Mouse (Mus musculus) hindbrain, embryonic 15.5 days (tissue): ENCODE measurements around the gene Arhgdib. TPM values are rescaled to one million over a fixed set of nuclear protein-coding genes. Genes with fewer than 3 reads are reported as not detected.
"Not testable (repeated sequence)": the region's sequence is repeated elsewhere in the genome, so short reads cannot be mapped to it uniquely, and the experiment has no call there.

Source experiments
- ATAC-seq: fragments of 200-750 bp; cut with Nextera tagmentation; 2 replicates; pipeline ENCODE4 v1.8.0; 2017; ENCODE audit warnings: low read depth, moderate number of reproducible peaks, moderate TSS enrichment; ENCODE audit not compliant: low FRiP score
- H3K27ac ChIP-seq: fragments of 300-500 bp; sonication (generic); replicated peaks from 2 replicates; pipeline ENCODE4 v1.5.1; 2015; ENCODE audit warnings: mild to moderate bottlenecking, inconsistent platforms
- H3K27me3 ChIP-seq: fragments of 300-500 bp; sonication (generic); 2 replicates; pipeline ENCODE4 v1.6.1; 2015; ENCODE audit warnings: control low read depth, inconsistent platforms
- H3K36me3 ChIP-seq: fragments of 300-500 bp; sonication (generic); 2 replicates; pipeline ENCODE4 v1.6.1; 2015; ENCODE audit warnings: control low read depth, inconsistent platforms
- H3K4me1 ChIP-seq: fragments of 300-500 bp; sonication (generic); replicated peaks from 2 replicates; pipeline ENCODE4 v1.6.1; 2015; ENCODE audit warnings: control low read depth, inconsistent platforms
- H3K4me2 ChIP-seq: fragments of 300-500 bp; sonication (generic); 2 replicates; pipeline ENCODE4 v1.6.1; 2015; ENCODE audit warnings: moderate library complexity, mild to moderate bottlenecking, inconsistent platforms
- H3K4me3 ChIP-seq: fragments of 300-500 bp; sonication (generic); 2 replicates; pipeline ENCODE4 v1.5.1; 2015; ENCODE audit warnings: mild to moderate bottlenecking, inconsistent platforms
- H3K9ac ChIP-seq: fragments of 300-500 bp; sonication (generic); 2 replicates; pipeline ENCODE4 v1.6.1; 2015; ENCODE audit warnings: inconsistent platforms
- H3K9me3 ChIP-seq: fragments of 300-500 bp; sonication (generic); 2 replicates; pipeline ENCODE4 v1.6.1; 2016; ENCODE audit warnings: control low read depth, inconsistent platforms
- WGBS: fragments of 180-500 bp; shearing (Covaris S2); methylation state at CpG from one replicate; pipeline ENCODE4 v1.1.7; 2015; 5-methylcytosine and 5-hydroxymethylcytosine counted together
- polyA plus RNA-seq: library from polyadenylated mRNA; unstranded; fragments of >200 nt; fragmentation: Nextera tagmentation; extraction: Ambion mirVana; gene quantifications from 2 replicates; pipeline ENCODE4 v1.2.1, GENCODE M21; 2015

Arhgdib gene
- polyA plus RNA-seq, 1 experiment from 2014 or later = 14.0 TPM

GRCm38 (mm10) chr6:136897789-136898188 lies 43.9 kb downstream of the Arhgdib start:
- no peak overlapping the region for H3K4me3 ChIP-seq

GRCm38 (mm10) chr6:136894532-136895339 lies 47.0 kb downstream of the Arhgdib start:
- ATAC-seq = no peak
- Histone ChIP-seq H3K9ac (no peak overlapping the region), H3K4me2 (no peak overlapping the region), H3K27me3 (no peaks in the 10 kb centered on the region), H3K4me1 (no peaks in the 10 kb centered on the region), H3K9me3 (no peaks in the 10 kb centered on the region), H3K27ac (no peak overlapping the region), H3K4me3 (no peak overlapping the region), H3K36me3 (no peaks in the 10 kb centered on the region)
- WGBS = 67% methylated on average over 15 of the region's 15 CpGs

More at GRCm38 (mm10) chr6:136897789-136898188, 43.9 kb downstream of the Arhgdib start:
- Histone ChIP-seq H3K27ac (no peak overlapping the region), H3K9ac (no peak overlapping the region), H3K9me3 (no peaks in the 10 kb centered on the region), H3K27me3 (no peaks in the 10 kb centered on the region), H3K4me1 (no peaks in the 10 kb centered on the region), H3K4me2 (no peak overlapping the region), H3K36me3 (no peaks in the 10 kb centered on the region)
- 87% methylated on average over 4 of the region's 4 CpGs for WGBS
- ATAC-seq = no peak

DNA sequence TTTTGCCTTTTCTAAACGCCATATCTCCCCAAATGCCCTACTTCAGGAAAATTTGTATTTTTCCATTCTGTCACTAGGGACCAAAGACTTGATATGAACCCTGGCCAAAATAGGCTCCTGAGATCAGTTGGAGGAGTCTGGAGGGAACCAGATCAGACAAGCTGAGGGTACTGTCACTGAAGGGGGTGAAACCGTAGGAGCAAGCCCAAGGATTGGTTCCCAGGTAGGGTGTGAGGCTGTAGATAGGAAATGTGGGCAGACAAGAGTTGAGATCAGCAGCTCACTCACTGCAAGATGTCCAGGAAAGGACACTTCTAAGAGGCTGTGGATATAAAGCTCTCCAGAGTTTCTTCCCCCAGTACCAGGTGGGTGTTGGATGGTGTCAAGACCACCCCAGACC lies 49.7 kb downstream of the Arhgdib start:
- Histone ChIP-seq H3K36me3 (no peaks in the 10 kb centered on the region), H3K9ac (no peak overlapping the region), H3K4me3 (no peak overlapping the region), H3K27me3 (no peaks in the 10 kb centered on the region), H3K4me2 (no peak overlapping the region), H3K27ac (no peak overlapping the region), H3K4me1 (no peaks in the 10 kb centered on the region), H3K9me3 (no peaks in the 10 kb centered on the region)
- 94% methylated on average over 2 of the region's 2 CpGs for WGBS
- ATAC-seq = no peak

DNA sequence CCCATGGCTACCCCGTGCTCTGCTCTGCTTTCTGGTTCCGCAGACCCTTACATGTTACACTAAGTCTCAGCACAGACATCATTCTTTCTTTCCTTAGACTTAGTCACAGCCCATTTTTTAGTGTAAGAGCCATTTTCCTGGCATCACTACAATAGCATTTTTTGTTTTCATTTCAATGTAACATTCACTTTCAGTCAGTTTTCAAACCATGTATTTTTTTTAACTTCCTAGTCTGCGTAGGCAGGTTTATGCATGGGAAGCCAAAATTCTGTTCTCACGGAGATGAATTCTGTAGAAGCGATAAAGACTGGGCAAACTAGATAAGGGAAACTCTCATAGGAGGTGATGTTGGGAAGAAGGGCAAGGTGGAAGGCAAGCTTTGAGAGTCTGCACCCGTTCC lies 52.1 kb downstream of the Arhgdib start:
- H3K4me2 ChIP-seq = no peak overlapping the region
- H3K27ac ChIP-seq = no peak overlapping the region
- H3K9me3 ChIP-seq = no peaks in the 10 kb centered on the region
- no peaks in the 10 kb centered on the region for H3K27me3 ChIP-seq
- no peaks in the 10 kb centered on the region for H3K36me3 ChIP-seq
- no peak overlapping the region for H3K9ac ChIP-seq
- H3K4me3 ChIP-seq = no peak overlapping the region
- 95% methylated on average over 6 of the region's 6 CpGs for WGBS
- ATAC-seq = no peak
- no peaks in the 10 kb centered on the region for H3K4me1 ChIP-seq

- no peak for ATAC-seq
- H3K36me3 ChIP-seq = no peaks in the 10 kb centered on the region
Measured at GRCm38 (mm10) chr6:136889067-136889466, 52.6 kb downstream of the Arhgdib start.

DNA sequence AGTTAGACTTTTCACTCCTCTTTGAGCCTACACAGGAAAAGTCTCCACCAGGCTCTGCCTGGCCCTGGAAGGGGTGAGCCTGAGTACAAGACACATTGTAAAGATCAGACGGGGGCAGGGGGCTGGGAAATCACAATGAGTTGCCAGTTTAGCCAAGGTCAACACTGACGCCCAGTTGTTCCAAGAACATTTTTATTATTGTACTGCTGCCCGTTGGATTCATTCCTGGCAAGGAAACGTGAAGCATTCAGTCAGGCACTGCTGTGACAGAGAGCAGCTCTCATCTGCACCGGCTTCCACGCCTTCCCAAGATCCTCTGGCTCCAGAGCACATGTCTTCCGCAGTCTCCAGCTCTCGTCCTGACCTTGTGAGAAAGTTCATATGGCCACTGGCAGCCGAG lies 53.8 kb downstream of the Arhgdib start:
- H3K4me1 ChIP-seq = no peaks in the 10 kb centered on the region
- H3K9me3 ChIP-seq = no peaks in the 10 kb centered on the region
- 75% methylated on average over 9 of the region's 9 CpGs for WGBS
- ATAC-seq = no peak
- no peaks in the 10 kb centered on the region for H3K36me3 ChIP-seq
- no peak overlapping the region for H3K4me2 ChIP-seq
- H3K27me3 ChIP-seq = no peaks in the 10 kb centered on the region
- no peak overlapping the region for H3K4me3 ChIP-seq
- no peak overlapping the region for H3K9ac ChIP-seq
- no peak overlapping the region for H3K27ac ChIP-seq

More at GRCm38 (mm10) chr6:136889067-136889466, 52.6 kb downstream of the Arhgdib start:
- H3K27me3 ChIP-seq = no peaks in the 10 kb centered on the region
- no peaks in the 10 kb centered on the region for H3K9me3 ChIP-seq
- no peak overlapping the region for H3K4me3 ChIP-seq
- 88% methylated on average over 6 of the region's 6 CpGs for WGBS
- H3K4me2 ChIP-seq = no peak overlapping the region
- no peak overlapping the region for H3K9ac ChIP-seq
- H3K27ac ChIP-seq = no peak overlapping the region
- H3K4me1 ChIP-seq = no peaks in the 10 kb centered on the region

DNA sequence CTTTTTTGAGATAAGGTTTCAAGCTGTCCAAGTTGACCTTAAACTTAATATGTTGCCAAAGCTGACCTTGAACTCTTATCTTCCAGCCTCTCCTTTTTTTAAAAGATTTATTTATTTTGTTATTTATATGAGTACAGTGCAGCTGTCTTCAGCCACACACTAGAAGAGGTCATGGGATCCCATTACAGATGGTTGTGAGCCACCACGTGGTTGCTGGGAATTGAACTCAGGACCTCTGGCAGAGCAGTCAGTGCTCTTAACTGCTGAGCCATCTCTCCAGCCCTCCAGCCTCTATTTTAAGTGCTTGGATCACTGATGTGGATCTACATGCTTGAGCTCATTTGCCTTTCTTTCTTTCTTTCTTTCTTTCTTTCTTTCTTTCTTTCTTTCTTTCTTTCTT lies 56.9 kb downstream of the Arhgdib start:
- not testable (repeated sequence) for H3K9ac ChIP-seq, H3K27ac ChIP-seq, ATAC-seq, H3K4me1 ChIP-seq, H3K9me3 ChIP-seq, H3K36me3 ChIP-seq, H3K27me3 ChIP-seq, H3K4me3 ChIP-seq, H3K4me2 ChIP-seq
- 54% methylated on average over 1 of the region's 1 CpGs for WGBS

DNA sequence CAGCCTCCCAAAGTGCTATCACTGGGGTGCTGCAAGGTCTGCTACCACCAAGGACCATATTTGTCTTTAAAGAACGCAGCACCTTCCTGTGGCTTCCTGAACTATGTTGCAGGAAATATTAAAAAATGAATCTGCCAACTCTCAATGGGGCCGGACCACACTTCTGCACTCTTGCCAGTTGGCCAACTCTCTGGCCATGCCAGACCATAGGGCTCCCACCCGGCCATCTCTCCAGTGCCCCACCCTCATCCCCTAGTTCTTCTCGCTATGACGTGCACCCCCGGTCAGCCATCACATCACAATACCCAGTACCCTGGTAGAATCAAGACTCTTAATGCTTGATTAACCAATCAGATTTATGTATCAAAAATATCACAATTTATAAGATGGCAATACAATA lies 57.7 kb downstream of the Arhgdib start:
- Histone ChIP-seq H3K36me3 (no peaks in the 10 kb centered on the region), H3K4me1 (no peaks in the 10 kb centered on the region), H3K27me3 (no peaks in the 10 kb centered on the region), H3K4me3 (no peak overlapping the region), H3K27ac (no peak overlapping the region), H3K4me2 (no peak overlapping the region), H3K9me3 (no peaks in the 10 kb centered on the region), H3K9ac (no peak overlapping the region)
- WGBS = 94% methylated on average over 6 of the region's 6 CpGs
- no peak for ATAC-seq

DNA sequence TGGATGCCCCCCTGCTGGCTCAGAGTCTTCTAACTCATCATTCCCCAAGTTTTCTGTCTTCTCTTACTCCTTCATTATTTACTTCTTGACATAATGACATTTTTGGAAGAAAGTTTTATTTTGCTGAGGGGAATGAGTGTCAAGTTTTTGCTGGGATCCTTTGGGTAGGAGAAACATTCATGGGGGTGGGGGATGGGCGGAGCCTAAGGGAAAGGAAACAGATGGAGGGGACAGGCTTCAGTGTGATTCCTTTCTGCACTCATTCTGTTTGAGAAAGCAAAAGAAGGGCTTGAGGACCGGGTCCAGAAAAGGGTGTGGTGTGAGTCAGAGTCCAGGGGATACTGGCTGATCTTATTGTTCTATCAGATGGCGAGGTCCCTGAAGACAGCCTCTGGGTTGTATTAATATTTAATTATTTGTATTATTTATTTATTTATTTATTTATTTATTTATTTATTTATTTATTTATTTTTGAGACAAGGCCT lies 58.2 kb downstream of the Arhgdib start:
- ATAC-seq = no peak

GRCm38 (mm10) chr6:136881678-136882077 lies 60.0 kb downstream of the Arhgdib start:
- Histone ChIP-seq H3K9ac (no peak overlapping the region), H3K4me1 (no peaks in the 10 kb centered on the region), H3K9me3 (no peaks in the 10 kb centered on the region), H3K4me2 (no peak overlapping the region), H3K36me3 (no peaks in the 10 kb centered on the region), H3K27ac (no peak overlapping the region), H3K4me3 (no peak overlapping the region), H3K27me3 (no peaks in the 10 kb centered on the region)
- WGBS = 77% methylated on average over 8 of the region's 8 CpGs
- ATAC-seq = no peak

More for the DNA sequence above, 58.2 kb downstream of the Arhgdib start:
- no peak overlapping the region for H3K4me2 ChIP-seq
- no peaks in the 10 kb centered on the region for H3K36me3 ChIP-seq
- H3K4me3 ChIP-seq = no peak overlapping the region
- no peaks in the 10 kb centered on the region for H3K27me3 ChIP-seq
- no peak overlapping the region for H3K27ac ChIP-seq
- WGBS = 77% methylated on average over 3 of the region's 3 CpGs
- H3K4me1 ChIP-seq = no peaks in the 10 kb centered on the region
- H3K9me3 ChIP-seq = no peaks in the 10 kb centered on the region
- no peak overlapping the region for H3K9ac ChIP-seq

DNA sequence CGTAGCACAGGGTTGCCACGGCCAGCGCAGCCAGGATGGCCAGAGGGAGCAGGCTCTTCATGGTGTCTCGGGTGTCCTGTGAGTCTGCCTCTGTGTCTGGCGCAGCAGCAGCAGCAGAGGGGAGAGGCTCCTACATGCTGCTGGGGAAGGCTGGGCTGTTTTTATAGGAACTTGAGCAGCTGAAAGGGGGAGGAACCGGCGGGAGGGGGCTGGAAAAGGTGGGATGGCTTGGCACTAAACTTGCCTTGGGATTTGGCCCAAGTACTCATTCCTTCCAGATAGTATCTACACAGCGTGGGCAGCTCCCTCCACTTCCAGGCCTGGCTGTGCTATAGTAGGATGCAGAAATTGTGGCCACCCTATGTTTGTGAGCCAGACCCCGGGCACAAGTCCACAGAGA lies 66.0 kb downstream of the Arhgdib start, which contains the start of gene Mgp:
TSS of gene Mgp (minus strand) at position 154 of the 400 bp plus-strand sequence.
- Histone ChIP-seq H3K4me3 (no peak within 1 kb of the TSS), H3K4me1 (no peaks in the 10 kb centered on the region), H3K36me3 (no peaks in the 10 kb centered on the region), H3K27ac (no peak within 1 kb of the TSS), H3K9ac (no peak within 1 kb of the TSS), H3K4me2 (no peak within 1 kb of the TSS), H3K27me3 (no peaks in the 10 kb centered on the region), H3K9me3 (no peaks in the 10 kb centered on the region)
- WGBS = 64% methylated on average over 9 of the region's 9 CpGs
- ATAC-seq = no peak

- ATAC-seq = no peak
- WGBS = 44% methylated on average over 8 of the region's 8 CpGs
- Histone ChIP-seq H3K9ac (no peak overlapping the region), H3K27me3 (no peaks in the 10 kb centered on the region), H3K4me2 (no peak overlapping the region), H3K4me3 (no peak overlapping the region), H3K27ac (no peak overlapping the region), H3K9me3 (no peaks in the 10 kb centered on the region), H3K4me1 (no peaks in the 10 kb centered on the region), H3K36me3 (no peaks in the 10 kb centered on the region)
Measured at GRCm38 (mm10) chr6:136874599-136874998, 67.1 kb downstream of the Arhgdib start.
